Mouse (Mus musculus): ENCODE measurements around the gene Hist3h2ba. TPM values are rescaled to one million over a fixed set of nuclear protein-coding genes. Genes with fewer than 3 reads are reported as not detected.

The Hist3h2ba gene
- polyA plus RNA-seq, 1 experiment from 2014 or later, result 11.6 TPM

- H3K4me1 ChIP-seq (replicated peaks), result peaks cover 100% of the 10 kb centered on the region
- WGBS, result 93% methylated on average over 4 of the region's 4 CpGs
- peak overlapping the region; percentile 93; the same call in 1 of the 2 replicates for H3K27ac ChIP-seq (ENCODE audit: poor library complexity, severe bottlenecking)
- no peaks in the 10 kb centered on the region for H3K9me3 ChIP-seq (replicated peaks)
- H3K27me3 ChIP-seq (replicated peaks), result peaks cover 12% of the 10 kb centered on the region; the same call in 1 of the 2 replicates
- no peak for ATAC-seq (ENCODE audit: insufficient number of reproducible peaks, low FRiP score)
- H3K9ac ChIP-seq, result 0 out of 2 replicates have a peak overlapping the region, but pooled peaks have one; percentile 4
- H3K36me3 ChIP-seq, result peaks cover 60% of the 10 kb centered on the region
- H3K4me2 ChIP-seq, result no peak overlapping the region
- no peak overlapping the region for H3K4me3 ChIP-seq
These were observed 40.4 kb downstream of the Hist3h2ba start for GRCm38 (mm10) chr11:58989166-58989565.

- Histone ChIP-seq H3K4me3 (no peak overlapping the region), H3K27me3 (replicated peaks) (peaks cover 15% of the 10 kb centered on the region; the same call in 1 of the 2 replicates), H3K4me2 (peak overlapping the region; percentile 17; the same call in 1 of the 2 replicates), H3K9me3 (replicated peaks) (no peaks in the 10 kb centered on the region), H3K9ac (peak overlapping the region; percentile 54), H3K4me1 (replicated peaks) (peaks cover 100% of the 10 kb centered on the region), H3K36me3 (peaks cover 58% of the 10 kb centered on the region), H3K27ac (ENCODE audit: poor library complexity, severe bottlenecking) (peak overlapping the region; percentile 93)
- no peak for ATAC-seq (ENCODE audit: insufficient number of reproducible peaks, low FRiP score)
- 59% methylated on average over 17 of the region's 17 CpGs for WGBS
These were observed 41.4 kb downstream of the Hist3h2ba start for GRCm38 (mm10) chr11:58990141-58990540.

DNA sequence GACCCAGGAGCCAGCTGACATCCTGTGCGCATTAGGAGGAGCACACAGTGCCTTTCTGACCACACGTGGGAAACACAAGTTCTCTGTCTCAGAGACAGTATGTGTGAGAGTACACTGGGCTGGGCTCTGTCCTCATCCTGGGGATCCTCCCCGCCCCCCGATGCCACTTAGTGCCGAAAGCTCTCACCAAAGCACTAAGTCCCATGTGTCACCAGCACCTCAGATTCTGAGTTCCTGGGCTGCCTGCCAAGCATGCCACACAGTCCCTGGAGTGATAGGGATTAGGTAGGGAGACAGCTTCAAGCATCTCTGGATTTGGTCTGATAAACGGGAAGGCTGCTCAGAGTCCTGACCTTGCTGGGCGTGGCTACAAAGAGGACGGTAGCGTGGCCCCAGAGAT lies 42.1 kb downstream of the Hist3h2ba start:
- Histone ChIP-seq H3K4me2 (peak overlapping the region; percentile 17; the same call in 1 of the 2 replicates), H3K27me3 (replicated peaks) (peaks cover 21% of the 10 kb centered on the region; the same call in 1 of the 2 replicates), H3K4me1 (replicated peaks) (peaks cover 99% of the 10 kb centered on the region), H3K4me3 (no peak overlapping the region), H3K9me3 (replicated peaks) (no peaks in the 10 kb centered on the region), H3K36me3 (peaks cover 56% of the 10 kb centered on the region), H3K9ac (peak overlapping the region; percentile 54), H3K27ac (ENCODE audit: poor library complexity, severe bottlenecking) (peak overlapping the region; percentile 93)
- WGBS, result 50% methylated on average over 9 of the region's 9 CpGs
- ATAC-seq (ENCODE audit: insufficient number of reproducible peaks, low FRiP score), result peak; percentile 58

DNA sequence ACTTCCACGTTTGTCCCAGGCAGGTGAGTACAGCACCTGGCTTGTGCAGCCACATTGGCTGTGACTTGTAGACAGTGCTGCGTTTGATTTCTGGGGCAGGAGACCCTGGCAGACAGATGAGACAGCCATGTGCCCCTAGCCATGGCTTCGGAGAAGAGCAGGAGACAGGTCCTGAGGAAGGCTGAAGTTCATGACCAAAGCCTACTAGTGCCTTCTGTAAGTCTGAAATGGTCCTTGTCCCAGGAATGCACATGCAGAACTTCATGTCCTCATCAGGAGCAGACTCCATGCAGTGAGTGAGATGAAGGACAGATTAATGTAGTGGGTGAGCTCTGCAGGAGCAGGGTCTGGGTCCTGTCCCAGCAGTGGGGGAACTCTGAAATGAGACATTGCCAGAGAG lies 43.2 kb downstream of the Hist3h2ba start:
- Histone ChIP-seq H3K9ac (peak overlapping the region; percentile 30; the same call in 1 of the 2 replicates), H3K4me3 (no peak overlapping the region), H3K9me3 (replicated peaks) (no peaks in the 10 kb centered on the region), H3K4me2 (no peak overlapping the region), H3K27ac (ENCODE audit: poor library complexity, severe bottlenecking) (peak overlapping the region; percentile 93), H3K27me3 (replicated peaks) (peaks cover 24% of the 10 kb centered on the region; the same call in 1 of the 2 replicates), H3K4me1 (replicated peaks) (peaks cover 99% of the 10 kb centered on the region), H3K36me3 (peaks cover 58% of the 10 kb centered on the region)
- 80% methylated on average over 3 of the region's 3 CpGs for WGBS
- ATAC-seq (ENCODE audit: insufficient number of reproducible peaks, low FRiP score), result no peak

- 50% methylated on average over 6 of the region's 6 CpGs for WGBS
- Histone ChIP-seq H3K9me3 (replicated peaks) (no peaks in the 10 kb centered on the region), H3K36me3 (peaks cover 54% of the 10 kb centered on the region), H3K27me3 (replicated peaks) (peaks cover 26% of the 10 kb centered on the region; the same call in 1 of the 2 replicates), H3K9ac (no peak overlapping the region), H3K4me1 (replicated peaks) (peaks cover 99% of the 10 kb centered on the region), H3K4me3 (no peak overlapping the region), H3K27ac (ENCODE audit: poor library complexity, severe bottlenecking) (0 out of 2 replicates have a peak overlapping the region, but pooled peaks have one; percentile 19), H3K4me2 (no peak overlapping the region)
- no peak for ATAC-seq (ENCODE audit: insufficient number of reproducible peaks, low FRiP score)
These were observed 44.5 kb downstream of the Hist3h2ba start for GRCm38 (mm10) chr11:58993091-58993670.

DNA sequence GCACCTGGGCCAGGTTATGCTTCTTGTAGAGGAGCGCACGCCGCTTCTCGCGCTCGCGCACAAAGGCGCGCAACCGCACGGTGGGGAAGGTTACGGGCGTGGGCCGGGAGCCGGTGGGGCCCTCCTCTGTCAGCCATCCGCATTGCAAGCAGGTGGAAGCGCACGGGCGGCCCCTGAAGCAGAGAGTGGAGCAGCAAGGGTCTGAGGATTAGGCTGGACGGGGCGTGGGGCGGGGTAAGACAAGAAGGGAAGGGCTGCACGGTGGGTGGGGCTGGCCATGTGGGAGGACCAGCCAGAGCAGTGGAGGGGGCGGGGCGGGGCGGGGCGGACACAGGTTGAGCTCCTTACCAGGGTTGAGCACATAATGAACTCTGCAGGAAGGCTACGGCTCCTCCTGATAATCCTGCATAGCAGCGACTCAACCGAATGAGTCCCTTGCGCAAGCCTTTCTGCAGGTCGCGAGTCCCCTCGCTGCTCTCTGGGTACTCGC lies 45.7 kb downstream of the Hist3h2ba start:
- Histone ChIP-seq H3K27me3 (replicated peaks) (peaks cover 26% of the 10 kb centered on the region; the same call in 1 of the 2 replicates), H3K4me2 (peak overlapping the region; percentile 68), H3K9me3 (replicated peaks) (no peaks in the 10 kb centered on the region), H3K4me3 (peak overlapping the region; percentile 33), H3K36me3 (peaks cover 42% of the 10 kb centered on the region), H3K4me1 (replicated peaks) (peaks cover 99% of the 10 kb centered on the region), H3K27ac (ENCODE audit: poor library complexity, severe bottlenecking) (0 out of 2 replicates have a peak overlapping the region, but pooled peaks have one; percentile 46), H3K9ac (peak overlapping the region; percentile 75)
- WGBS, result 4% methylated on average over 33 of the region's 35 CpGs
- ATAC-seq (ENCODE audit: insufficient number of reproducible peaks, low FRiP score), result peak; percentile 50; the same call in 1 of the 2 replicates

GRCm38 (mm10) chr11:58995061-58995806 lies 46.5 kb downstream of the Hist3h2ba start:
- Histone ChIP-seq H3K4me1 (replicated peaks) (peaks cover 99% of the 10 kb centered on the region), H3K27me3 (replicated peaks) (peaks cover 26% of the 10 kb centered on the region; the same call in 1 of the 2 replicates), H3K27ac (ENCODE audit: poor library complexity, severe bottlenecking) (no peak overlapping the region), H3K9me3 (replicated peaks) (no peaks in the 10 kb centered on the region), H3K4me3 (no peak overlapping the region), H3K36me3 (peaks cover 33% of the 10 kb centered on the region), H3K9ac (peak overlapping the region; percentile 75; the same call in 1 of the 2 replicates), H3K4me2 (0 out of 2 replicates have a peak overlapping the region, but pooled peaks have one; percentile 68)
- ATAC-seq (ENCODE audit: insufficient number of reproducible peaks, low FRiP score), result no peak
- WGBS, result 78% methylated on average over 9 of the region's 9 CpGs

GRCm38 (mm10) chr11:58995807-58996370 lies 47.2 kb downstream of the Hist3h2ba start:
- ATAC-seq (ENCODE audit: insufficient number of reproducible peaks, low FRiP score), result no peak
- WGBS, result 49% methylated on average over 12 of the region's 12 CpGs
- H3K27ac ChIP-seq (ENCODE audit: poor library complexity, severe bottlenecking), result no peak overlapping the region

GRCm38 (mm10) chr11:58997541-58997940 lies 48.8 kb downstream of the Hist3h2ba start:
- peaks cover 98% of the 10 kb centered on the region for H3K4me1 ChIP-seq (replicated peaks)
- H3K27ac ChIP-seq (ENCODE audit: poor library complexity, severe bottlenecking), result peak overlapping the region; percentile 69; the same call in 1 of the 2 replicates
- H3K4me3 ChIP-seq, result no peak overlapping the region
- no peaks in the 10 kb centered on the region for H3K9me3 ChIP-seq (replicated peaks)
- peak overlapping the region; percentile 69 for H3K4me2 ChIP-seq
- peak overlapping the region; percentile 58 for H3K9ac ChIP-seq
- peaks cover 28% of the 10 kb centered on the region for H3K36me3 ChIP-seq
- WGBS, result 50% methylated on average over 5 of the region's 5 CpGs
- no peak for ATAC-seq (ENCODE audit: insufficient number of reproducible peaks, low FRiP score)
- peaks cover 22% of the 10 kb centered on the region; the same call in 1 of the 2 replicates for H3K27me3 ChIP-seq (replicated peaks)

More at GRCm38 (mm10) chr11:58995807-58996370, 47.2 kb downstream of the Hist3h2ba start:
- Histone ChIP-seq H3K4me2 (no peak overlapping the region), H3K27me3 (replicated peaks) (peaks cover 26% of the 10 kb centered on the region; the same call in 1 of the 2 replicates), H3K36me3 (peaks cover 28% of the 10 kb centered on the region), H3K9me3 (replicated peaks) (no peaks in the 10 kb centered on the region), H3K9ac (no peak overlapping the region), H3K4me3 (no peak overlapping the region), H3K4me1 (replicated peaks) (peaks cover 99% of the 10 kb centered on the region)

All from heart, embryonic 12.5 days (tissue).